Mouse (Mus musculus): Measurements from ENCODE around the gene Csl. TPM values are rescaled to one million over a fixed set of nuclear protein-coding genes. Genes with fewer than 3 reads are reported as not detected.

Csl gene
- polyA plus RNA-seq (2015; fragmentation: Nextera tagmentation; extraction: Ambion mirVana) = 0.60 TPM in 1 of 2 replicates, not detected in the other

- Histone ChIP-seq H3K9ac (ENCODE audit: low read depth, low read length) (no peak within 1 kb of the TSS), H3K4me2 (ENCODE audit: low read length) (no peak within 1 kb of the TSS), H3K9me3 (ENCODE audit: control insufficient read depth, low read length) (no peaks in the 10 kb centered on the region), H3K27me3 (replicated peaks; ENCODE audit: control insufficient read depth, insufficient read depth, low read length) (no peaks in the 10 kb centered on the region), H3K4me1 (ENCODE audit: control insufficient read depth, insufficient read depth, low read depth, low read length) (no peaks in the 10 kb centered on the region), H3K4me3 (ENCODE audit: low read length) (no peak within 1 kb of the TSS), H3K27ac (ENCODE audit: low read depth, low read length) (no peak within 1 kb of the TSS), H3K36me3 (ENCODE audit: control insufficient read depth, insufficient read depth, low read length) (no peaks in the 10 kb centered on the region)
- WGBS = 97% methylated on average over 9 of the region's 9 CpGs
- no peak for ATAC-seq
Observed at GRCm38 (mm10) chr10:99759558-99759957, at the start of gene Csl. Gene Csl (minus strand): TSS chr10:99759658.

- 84% methylated on average over 2 of the region's 2 CpGs for WGBS
- no peak overlapping the region for H3K4me2 ChIP-seq (ENCODE audit: low read length)
- no peaks in the 10 kb centered on the region for H3K4me1 ChIP-seq (ENCODE audit: control insufficient read depth, insufficient read depth, low read depth, low read length)
- no peak for ATAC-seq
- no peak overlapping the region for H3K4me3 ChIP-seq (ENCODE audit: low read length)
- no peak overlapping the region for H3K9ac ChIP-seq (ENCODE audit: low read depth, low read length)
- H3K27ac ChIP-seq (ENCODE audit: low read depth, low read length) = no peak overlapping the region
- H3K27me3 ChIP-seq (replicated peaks; ENCODE audit: control insufficient read depth, insufficient read depth, low read length) = no peaks in the 10 kb centered on the region
- H3K36me3 ChIP-seq (ENCODE audit: control insufficient read depth, insufficient read depth, low read length) = no peaks in the 10 kb centered on the region
- no peaks in the 10 kb centered on the region for H3K9me3 ChIP-seq (ENCODE audit: control insufficient read depth, low read length)
Observed at GRCm38 (mm10) chr10:99789418-99789817, 30.0 kb upstream of the Csl start.

- Histone ChIP-seq H3K4me3 (ENCODE audit: low read length) (no peak overlapping the region), H3K9me3 (ENCODE audit: control insufficient read depth, low read length) (no peaks in the 10 kb centered on the region), H3K27me3 (replicated peaks; ENCODE audit: control insufficient read depth, insufficient read depth, low read length) (no peaks in the 10 kb centered on the region), H3K4me2 (ENCODE audit: low read length) (no peak overlapping the region), H3K4me1 (ENCODE audit: control insufficient read depth, insufficient read depth, low read depth, low read length) (no peaks in the 10 kb centered on the region), H3K27ac (ENCODE audit: low read depth, low read length) (no peak overlapping the region), H3K36me3 (ENCODE audit: control insufficient read depth, insufficient read depth, low read length) (no peaks in the 10 kb centered on the region), H3K9ac (ENCODE audit: low read depth, low read length) (no peak overlapping the region)
- WGBS = 85% methylated on average over 12 of the region's 12 CpGs
- no peak for ATAC-seq
Observed at GRCm38 (mm10) chr10:99774228-99775120, 15.0 kb upstream of the Csl start.

GRCm38 (mm10) chr10:99750146-99750545, 9.3 kb downstream of the Csl start:
- Histone ChIP-seq H3K27me3 (replicated peaks; ENCODE audit: control insufficient read depth, insufficient read depth, low read length) (no peaks in the 10 kb centered on the region), H3K36me3 (ENCODE audit: control insufficient read depth, insufficient read depth, low read length) (no peaks in the 10 kb centered on the region), H3K9ac (ENCODE audit: low read depth, low read length) (no peak overlapping the region), H3K4me2 (ENCODE audit: low read length) (no peak overlapping the region), H3K4me3 (ENCODE audit: low read length) (no peak overlapping the region), H3K4me1 (ENCODE audit: control insufficient read depth, insufficient read depth, low read depth, low read length) (no peaks in the 10 kb centered on the region), H3K27ac (ENCODE audit: low read depth, low read length) (no peak overlapping the region), H3K9me3 (ENCODE audit: control insufficient read depth, low read length) (no peaks in the 10 kb centered on the region)
- WGBS = 92% methylated on average over 2 of the region's 2 CpGs
- no peak for ATAC-seq

GRCm38 (mm10) chr10:99748668-99749260, 10.7 kb downstream of the Csl start:
- WGBS = 83% methylated on average over 2 of the region's 2 CpGs
- no peaks in the 10 kb centered on the region for H3K36me3 ChIP-seq (ENCODE audit: control insufficient read depth, insufficient read depth, low read length)
- no peak overlapping the region for H3K4me2 ChIP-seq (ENCODE audit: low read length)
- H3K27me3 ChIP-seq (replicated peaks; ENCODE audit: control insufficient read depth, insufficient read depth, low read length) = no peaks in the 10 kb centered on the region
- no peak overlapping the region for H3K27ac ChIP-seq (ENCODE audit: low read depth, low read length)
- no peak for ATAC-seq
- H3K9me3 ChIP-seq (ENCODE audit: control insufficient read depth, low read length) = no peaks in the 10 kb centered on the region
- no peak overlapping the region for H3K9ac ChIP-seq (ENCODE audit: low read depth, low read length)
- no peaks in the 10 kb centered on the region for H3K4me1 ChIP-seq (ENCODE audit: control insufficient read depth, insufficient read depth, low read depth, low read length)
- H3K4me3 ChIP-seq (ENCODE audit: low read length) = no peak overlapping the region

GRCm38 (mm10) chr10:99748009-99748408, 11.4 kb downstream of the Csl start:
- Histone ChIP-seq H3K4me1 (ENCODE audit: control insufficient read depth, insufficient read depth, low read depth, low read length) (no peaks in the 10 kb centered on the region), H3K27me3 (replicated peaks; ENCODE audit: control insufficient read depth, insufficient read depth, low read length) (no peaks in the 10 kb centered on the region), H3K27ac (ENCODE audit: low read depth, low read length) (no peak overlapping the region), H3K4me2 (ENCODE audit: low read length) (no peak overlapping the region), H3K9ac (ENCODE audit: low read depth, low read length) (no peak overlapping the region), H3K36me3 (ENCODE audit: control insufficient read depth, insufficient read depth, low read length) (no peaks in the 10 kb centered on the region), H3K9me3 (ENCODE audit: control insufficient read depth, low read length) (no peaks in the 10 kb centered on the region), H3K4me3 (ENCODE audit: low read length) (no peak overlapping the region)
- 76% methylated on average over 2 of the region's 2 CpGs for WGBS
- no peak for ATAC-seq

- no peaks in the 10 kb centered on the region for H3K4me1 ChIP-seq (ENCODE audit: control insufficient read depth, insufficient read depth, low read depth, low read length)
- ATAC-seq = no peak
- no peak overlapping the region for H3K4me2 ChIP-seq (ENCODE audit: low read length)
- no peaks in the 10 kb centered on the region for H3K9me3 ChIP-seq (ENCODE audit: control insufficient read depth, low read length)
- H3K27ac ChIP-seq (ENCODE audit: low read depth, low read length) = no peak overlapping the region
- H3K36me3 ChIP-seq (ENCODE audit: control insufficient read depth, insufficient read depth, low read length) = no peaks in the 10 kb centered on the region
- H3K27me3 ChIP-seq (replicated peaks; ENCODE audit: control insufficient read depth, insufficient read depth, low read length) = no peaks in the 10 kb centered on the region
- no peak overlapping the region for H3K9ac ChIP-seq (ENCODE audit: low read depth, low read length)
- H3K4me3 ChIP-seq (ENCODE audit: low read length) = no peak overlapping the region
Observed at GRCm38 (mm10) chr10:99741609-99742280, 17.7 kb downstream of the Csl start.

GRCm38 (mm10) chr10:99713129-99713528, 46.3 kb downstream of the Csl start:
- H3K4me2 ChIP-seq (ENCODE audit: low read length) = no peak overlapping the region
- H3K9ac ChIP-seq (ENCODE audit: low read depth, low read length) = no peak overlapping the region
- H3K27ac ChIP-seq (ENCODE audit: low read depth, low read length) = no peak overlapping the region
- ATAC-seq = no peak
- WGBS = 58% methylated on average over 2 of the region's 2 CpGs
- no peaks in the 10 kb centered on the region for H3K27me3 ChIP-seq (replicated peaks; ENCODE audit: control insufficient read depth, insufficient read depth, low read length)
- H3K36me3 ChIP-seq (ENCODE audit: control insufficient read depth, insufficient read depth, low read length) = no peaks in the 10 kb centered on the region
- H3K4me3 ChIP-seq (ENCODE audit: low read length) = no peak overlapping the region
- no peaks in the 10 kb centered on the region for H3K9me3 ChIP-seq (ENCODE audit: control insufficient read depth, low read length)
- H3K4me1 ChIP-seq (ENCODE audit: control insufficient read depth, insufficient read depth, low read depth, low read length) = no peaks in the 10 kb centered on the region

GRCm38 (mm10) chr10:99711567-99711966, 47.9 kb downstream of the Csl start:
- H3K9ac ChIP-seq (ENCODE audit: low read depth, low read length) = no peak overlapping the region
- no peak overlapping the region for H3K4me3 ChIP-seq (ENCODE audit: low read length)
- no peak overlapping the region for H3K27ac ChIP-seq (ENCODE audit: low read depth, low read length)
- no peak overlapping the region for H3K4me2 ChIP-seq (ENCODE audit: low read length)
- no peaks in the 10 kb centered on the region for H3K27me3 ChIP-seq (replicated peaks; ENCODE audit: control insufficient read depth, insufficient read depth, low read length)
- no peak for ATAC-seq
- no peaks in the 10 kb centered on the region for H3K9me3 ChIP-seq (ENCODE audit: control insufficient read depth, low read length)
- WGBS = 85% methylated on average over 1 of the region's 1 CpGs
- no peaks in the 10 kb centered on the region for H3K36me3 ChIP-seq (ENCODE audit: control insufficient read depth, insufficient read depth, low read length)
- no peaks in the 10 kb centered on the region for H3K4me1 ChIP-seq (ENCODE audit: control insufficient read depth, insufficient read depth, low read depth, low read length)

Data from hindbrain, embryonic 16.5 days (tissue).